Mouse (Mus musculus): ENCODE data around the gene Fndc5. TPM values are rescaled to one million over a fixed set of nuclear protein-coding genes. Genes with fewer than 3 reads are reported as not detected.

The Fndc5 gene
- polyA plus RNA-seq, 1 experiment from 2014 or later, result 2.5 TPM

GRCm38 (mm10) chr4:129120520-129121445 lies 16.0 kb upstream of the Fndc5 start:
- under 1% methylated on average over 46 of the region's 59 CpGs for WGBS
- Histone ChIP-seq H3K9ac (ENCODE audit: low read depth, low read length) (peak overlapping the region; percentile 47; the same call in 1 of the 2 replicates), H3K4me1 (replicated peaks; ENCODE audit: control insufficient read depth, insufficient read depth, low read length) (peaks cover 9% of the 10 kb centered on the region; the same call in 1 of the 2 replicates), H3K4me2 (replicated peaks; ENCODE audit: low read depth, low read length) (peak overlapping the region; percentile 85), H3K27me3 (ENCODE audit: control insufficient read depth, insufficient read depth, low read length) (peaks cover 33% of the 10 kb centered on the region), H3K4me3 (ENCODE audit: low read depth, low read length) (peak overlapping the region; percentile 43), H3K9me3 (ENCODE audit: control insufficient read depth, low read length) (no peaks in the 10 kb centered on the region), H3K27ac (ENCODE audit: low read depth, low read length) (peak overlapping the region; percentile 30; the same call in 1 of the 2 replicates), H3K36me3 (ENCODE audit: control insufficient read depth, insufficient read depth, low read length) (no peaks in the 10 kb centered on the region)
- DNase-seq (ENCODE audit: low spot score) (peak; percentile 79), ATAC-seq (ENCODE audit: low FRiP score) (peak; percentile 31; the same call in 1 of the 2 replicates)

GRCm38 (mm10) chr4:129121569-129122086 lies 15.2 kb upstream of the Fndc5 start, which contains the start of gene Hpca:
Hpca (minus strand) TSS chr4:129122036.
- H3K27me3 ChIP-seq (ENCODE audit: control insufficient read depth, insufficient read depth, low read length), result peaks cover 33% of the 10 kb centered on the region
- H3K4me2 ChIP-seq (replicated peaks; ENCODE audit: low read depth, low read length), result peak within 1 kb of the TSS; percentile 85
- H3K4me1 ChIP-seq (replicated peaks; ENCODE audit: control insufficient read depth, insufficient read depth, low read length), result peaks cover 13% of the 10 kb centered on the region; the same call in 1 of the 2 replicates
- H3K27ac ChIP-seq (ENCODE audit: low read depth, low read length), result peak within 1 kb of the TSS; percentile 30; the same call in 1 of the 2 replicates
- H3K9me3 ChIP-seq (ENCODE audit: control insufficient read depth, low read length), result no peaks in the 10 kb centered on the region
- 2% methylated on average over 16 of the region's 17 CpGs for WGBS
- H3K4me3 ChIP-seq (ENCODE audit: low read depth, low read length), result peak within 1 kb of the TSS; percentile 43
- DNase-seq (ENCODE audit: low spot score) (no peak), ATAC-seq (ENCODE audit: low FRiP score) (peak; percentile 22; the same call in 1 of the 2 replicates)
- H3K36me3 ChIP-seq (ENCODE audit: control insufficient read depth, insufficient read depth, low read length), result no peaks in the 10 kb centered on the region
- peak within 1 kb of the TSS; percentile 47; the same call in 1 of the 2 replicates for H3K9ac ChIP-seq (ENCODE audit: low read depth, low read length)

- peaks cover 33% of the 10 kb centered on the region for H3K27me3 ChIP-seq (ENCODE audit: control insufficient read depth, insufficient read depth, low read length)
- DNase-seq (ENCODE audit: low spot score), result no peak
- no peaks in the 10 kb centered on the region for H3K9me3 ChIP-seq (ENCODE audit: control insufficient read depth, low read length)
- ATAC-seq (ENCODE audit: low FRiP score), result no peak
- WGBS, result 43% methylated on average over 9 of the region's 9 CpGs
- H3K36me3 ChIP-seq (ENCODE audit: control insufficient read depth, insufficient read depth, low read length), result no peaks in the 10 kb centered on the region
- no peak overlapping the region for H3K9ac ChIP-seq (ENCODE audit: low read depth, low read length)
- peaks cover 13% of the 10 kb centered on the region; the same call in 1 of the 2 replicates for H3K4me1 ChIP-seq (replicated peaks; ENCODE audit: control insufficient read depth, insufficient read depth, low read length)
- H3K4me3 ChIP-seq (ENCODE audit: low read depth, low read length), result no peak overlapping the region
- H3K27ac ChIP-seq (ENCODE audit: low read depth, low read length), result no peak overlapping the region
- no peak overlapping the region for H3K4me2 ChIP-seq (replicated peaks; ENCODE audit: low read depth, low read length)
Measured at GRCm38 (mm10) chr4:129122107-129122506, 14.7 kb upstream of the Fndc5 start.

GRCm38 (mm10) chr4:129122719-129123118 lies 14.1 kb upstream of the Fndc5 start:
- no peak for ATAC-seq (ENCODE audit: low FRiP score)

GRCm38 (mm10) chr4:129124652-129125146 lies 12.1 kb upstream of the Fndc5 start:
- H3K27ac ChIP-seq (ENCODE audit: low read depth, low read length), result no peak overlapping the region
- no peak overlapping the region for H3K4me3 ChIP-seq (ENCODE audit: low read depth, low read length)
- H3K4me1 ChIP-seq (replicated peaks; ENCODE audit: control insufficient read depth, insufficient read depth, low read length), result peaks cover 12% of the 10 kb centered on the region; the same call in 1 of the 2 replicates
- peak; percentile 32 for ATAC-seq (ENCODE audit: low FRiP score)
- no peaks in the 10 kb centered on the region for H3K36me3 ChIP-seq (ENCODE audit: control insufficient read depth, insufficient read depth, low read length)
- H3K27me3 ChIP-seq (ENCODE audit: control insufficient read depth, insufficient read depth, low read length), result peaks cover 31% of the 10 kb centered on the region
- WGBS, result 10% methylated on average over 13 of the region's 13 CpGs
- H3K9ac ChIP-seq (ENCODE audit: low read depth, low read length), result no peak overlapping the region; the same call in 1 of the 2 replicates
- 0 out of 2 replicates have a peak overlapping the region, but pooled peaks have one; percentile 4 for H3K4me2 ChIP-seq (replicated peaks; ENCODE audit: low read depth, low read length)
- DNase-seq (ENCODE audit: low spot score), result no peak
- H3K9me3 ChIP-seq (ENCODE audit: control insufficient read depth, low read length), result no peaks in the 10 kb centered on the region

More at GRCm38 (mm10) chr4:129122719-129123118, 14.1 kb upstream of the Fndc5 start:
- Histone ChIP-seq H3K27me3 (ENCODE audit: control insufficient read depth, insufficient read depth, low read length) (peaks cover 33% of the 10 kb centered on the region), H3K27ac (ENCODE audit: low read depth, low read length) (no peak overlapping the region), H3K4me1 (replicated peaks; ENCODE audit: control insufficient read depth, insufficient read depth, low read length) (peaks cover 13% of the 10 kb centered on the region; the same call in 1 of the 2 replicates), H3K9ac (ENCODE audit: low read depth, low read length) (no peak overlapping the region), H3K9me3 (ENCODE audit: control insufficient read depth, low read length) (no peaks in the 10 kb centered on the region), H3K4me3 (ENCODE audit: low read depth, low read length) (no peak overlapping the region), H3K4me2 (replicated peaks; ENCODE audit: low read depth, low read length) (no peak overlapping the region), H3K36me3 (ENCODE audit: control insufficient read depth, insufficient read depth, low read length) (no peaks in the 10 kb centered on the region)
- DNase-seq (ENCODE audit: low spot score), result no peak
- WGBS, result 43% methylated on average over 7 of the region's 8 CpGs

GRCm38 (mm10) chr4:129125736-129126451 lies 10.9 kb upstream of the Fndc5 start:
- ATAC-seq (ENCODE audit: low FRiP score), result no peak
- Histone ChIP-seq H3K9me3 (ENCODE audit: control insufficient read depth, low read length) (no peaks in the 10 kb centered on the region), H3K27me3 (ENCODE audit: control insufficient read depth, insufficient read depth, low read length) (peaks cover 19% of the 10 kb centered on the region), H3K9ac (ENCODE audit: low read depth, low read length) (no peak overlapping the region), H3K4me1 (replicated peaks; ENCODE audit: control insufficient read depth, insufficient read depth, low read length) (peaks cover 11% of the 10 kb centered on the region), H3K4me3 (ENCODE audit: low read depth, low read length) (no peak overlapping the region), H3K27ac (ENCODE audit: low read depth, low read length) (no peak overlapping the region), H3K36me3 (ENCODE audit: control insufficient read depth, insufficient read depth, low read length) (no peaks in the 10 kb centered on the region), H3K4me2 (replicated peaks; ENCODE audit: low read depth, low read length) (peak overlapping the region; percentile 24)
- DNase-seq (ENCODE audit: low spot score), result peak; percentile 54
- WGBS, result 20% methylated on average over 19 of the region's 19 CpGs

GRCm38 (mm10) chr4:129128582-129129338 lies 8.0 kb upstream of the Fndc5 start:
- WGBS, result 69% methylated on average over 13 of the region's 13 CpGs
- Histone ChIP-seq H3K4me1 (replicated peaks; ENCODE audit: control insufficient read depth, insufficient read depth, low read length) (peaks cover 3% of the 10 kb centered on the region; the same call in 1 of the 2 replicates), H3K9me3 (ENCODE audit: control insufficient read depth, low read length) (no peaks in the 10 kb centered on the region), H3K9ac (ENCODE audit: low read depth, low read length) (no peak overlapping the region), H3K27me3 (ENCODE audit: control insufficient read depth, insufficient read depth, low read length) (no peaks in the 10 kb centered on the region), H3K4me2 (replicated peaks; ENCODE audit: low read depth, low read length) (no peak overlapping the region), H3K27ac (ENCODE audit: low read depth, low read length) (no peak overlapping the region), H3K36me3 (ENCODE audit: control insufficient read depth, insufficient read depth, low read length) (no peaks in the 10 kb centered on the region), H3K4me3 (ENCODE audit: low read depth, low read length) (no peak overlapping the region)
- DNase-seq (ENCODE audit: low spot score) (no peak), ATAC-seq (ENCODE audit: low FRiP score) (no peak)
